Mouse (Mus musculus): Measurements from ENCODE around the gene Gm21095. TPM values are rescaled to one million over a fixed set of nuclear protein-coding genes. Genes with fewer than 3 reads are reported as not detected.
"Not testable (repeated sequence)": the region's sequence is repeated elsewhere in the genome, so short reads cannot be mapped to it uniquely, and the experiment has no call there.

The Gm21095 gene
- total RNA-seq (2022): not detected

DNA sequence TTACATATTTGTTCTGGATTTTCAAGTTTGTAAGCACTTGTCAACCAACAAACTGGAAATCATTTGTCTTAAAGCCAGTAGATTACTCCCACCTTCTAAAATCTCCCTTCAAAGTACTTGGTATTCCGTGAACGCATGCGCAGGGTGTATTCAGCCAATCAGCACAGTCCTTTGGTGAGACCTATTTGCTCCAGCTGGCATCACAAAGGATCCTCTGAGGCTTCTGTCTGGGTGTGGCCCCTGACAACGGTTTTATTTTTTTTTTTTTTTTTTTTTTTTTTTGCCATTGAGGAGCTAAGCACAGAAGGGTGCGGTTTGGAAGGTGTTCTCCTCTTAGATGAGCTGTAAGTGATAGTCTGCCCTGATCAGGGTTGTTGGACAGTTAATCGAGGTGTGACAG lies at the start of gene Gm21095:
TSS of gene Gm21095 (plus strand) at position 301 of the 400 bp plus-strand sequence.
- DNase-seq: not testable (repeated sequence)

Measured in adrenal gland, adult 8-10 months (tissue).